Mouse (Mus musculus) hindbrain, embryonic 11.5 days (tissue): ENCODE measurements around the gene Zfp219. TPM values are rescaled to one million over a fixed set of nuclear protein-coding genes. Genes with fewer than 3 reads are reported as not detected.
"Not testable (repeated sequence)": the region's sequence is repeated elsewhere in the genome, so short reads cannot be mapped to it uniquely, and the experiment has no call there.

ENCODE experiments used
- ATAC-seq: fragments of 200-750 bp; cut with Nextera tagmentation; 2 replicates; pipeline ENCODE4 v1.8.0; 2017; ENCODE audit warnings: mild to moderate bottlenecking, moderate TSS enrichment, moderate library complexity; ENCODE audit not compliant: low FRiP score
- DNase-seq: peaks from one replicate; pipeline ENCODE4 v3.0.0-alpha.2; 2015; ENCODE audit warnings: low spot score
- H3K27ac ChIP-seq: fragments of 300-500 bp; sonication (generic); 2 replicates; pipeline ENCODE4 v1.5.1; 2014; ENCODE audit warnings: mild to moderate bottlenecking, low read depth, low read length
- H3K27me3 ChIP-seq: fragments of 300-500 bp; sonication (generic); 2 replicates; pipeline ENCODE4 v1.6.1; 2014; ENCODE audit warnings: mild to moderate bottlenecking, low read length, moderate library complexity, mixed read lengths; ENCODE audit not compliant: control insufficient read depth, insufficient read depth
- H3K36me3 ChIP-seq: fragments of 300-500 bp; sonication (generic); 2 replicates; pipeline ENCODE4 v1.6.1; 2014; ENCODE audit warnings: mild to moderate bottlenecking, low read length, moderate library complexity, mixed read lengths; ENCODE audit not compliant: control insufficient read depth, insufficient read depth
- H3K4me1 ChIP-seq: fragments of 300-500 bp; sonication (generic); replicated peaks from 2 replicates; pipeline ENCODE4 v1.6.1; 2014; ENCODE audit warnings: low read length, mixed read lengths; ENCODE audit not compliant: control insufficient read depth, insufficient read depth
- H3K4me2 ChIP-seq: fragments of 300-500 bp; sonication (generic); replicated peaks from 2 replicates; pipeline ENCODE4 v1.6.1; 2014; ENCODE audit warnings: mild to moderate bottlenecking, low read depth, low read length
- H3K4me3 ChIP-seq: fragments of 300-500 bp; sonication (generic); 2 replicates; pipeline ENCODE4 v1.5.1; 2014; ENCODE audit warnings: low read depth, low read length
- H3K9ac ChIP-seq: fragments of 300-500 bp; sonication (generic); 2 replicates; pipeline ENCODE4 v1.6.1; 2014; ENCODE audit warnings: low read depth, low read length
- H3K9me3 ChIP-seq: fragments of 300-500 bp; sonication (generic); 2 replicates; pipeline ENCODE4 v1.6.1; 2016; ENCODE audit warnings: low read length; ENCODE audit not compliant: control insufficient read depth
- WGBS: fragments of 180-500 bp; shearing (Covaris S2); extraction: QIAGEN DNeasy Blood & Tissue Kit; methylation state at CpG from one replicate; pipeline ENCODE4 v1.1.7; 2014; 5-methylcytosine and 5-hydroxymethylcytosine counted together
- polyA plus RNA-seq: library from polyadenylated mRNA; unstranded; fragments of >200 nt; fragmentation: Nextera tagmentation; extraction: Ambion mirVana; gene quantifications from 2 replicates; pipeline ENCODE4 v1.2.1, GENCODE M21; 2014

The Zfp219 gene
- polyA plus RNA-seq, result 55.3 and 67.1 TPM in 2 replicates

- 12% methylated on average over 15 of the region's 15 CpGs for WGBS
- peak; percentile 46 for ATAC-seq
- H3K4me1 ChIP-seq, result peaks cover 13% of the 10 kb centered on the region
These were observed at the start of gene Zfp219 for GRCm38 (mm10) chr14:52020486-52021137. Gene Zfp219, minus strand, starts transcription at chr14:52020733.

GRCm38 (mm10) chr14:52066135-52066534 is 45.6 kb upstream of the Zfp219 start:
- no peaks in the 10 kb centered on the region for H3K27me3 ChIP-seq
- no peaks in the 10 kb centered on the region for H3K4me1 ChIP-seq
- DNase-seq (no peak), ATAC-seq (no peak)
- no peaks in the 10 kb centered on the region for H3K36me3 ChIP-seq
- no peak overlapping the region for H3K27ac ChIP-seq
- no peaks in the 10 kb centered on the region for H3K9me3 ChIP-seq
- no peak overlapping the region for H3K4me2 ChIP-seq
- no peak overlapping the region for H3K4me3 ChIP-seq
- no peak overlapping the region for H3K9ac ChIP-seq
- 52% methylated on average over 4 of the region's 4 CpGs for WGBS

More at GRCm38 (mm10) chr14:52020486-52021137, at the start of gene Zfp219:
- H3K27ac ChIP-seq, result peak within 1 kb of the TSS; percentile 97
- H3K9me3 ChIP-seq, result no peaks in the 10 kb centered on the region
- H3K4me2 ChIP-seq, result peak within 1 kb of the TSS; percentile 60
- H3K36me3 ChIP-seq, result no peaks in the 10 kb centered on the region
- H3K9ac ChIP-seq, result peak within 1 kb of the TSS; percentile 92
- DNase-seq, result peak; percentile 73
- peak within 1 kb of the TSS; percentile 53 for H3K4me3 ChIP-seq
- no peaks in the 10 kb centered on the region for H3K27me3 ChIP-seq

GRCm38 (mm10) chr14:52061798-52062197 is 41.3 kb upstream of the Zfp219 start:
- Histone ChIP-seq H3K9ac (no peak overlapping the region), H3K4me1 (no peaks in the 10 kb centered on the region), H3K36me3 (no peaks in the 10 kb centered on the region), H3K4me2 (no peak overlapping the region), H3K4me3 (no peak overlapping the region), H3K27me3 (no peaks in the 10 kb centered on the region), H3K9me3 (no peaks in the 10 kb centered on the region), H3K27ac (no peak overlapping the region)
- DNase-seq (no peak), ATAC-seq (no peak)
- WGBS, result 85% methylated on average over 8 of the region's 8 CpGs

GRCm38 (mm10) chr14:52060800-52061199 is 40.3 kb upstream of the Zfp219 start:
- H3K27me3 ChIP-seq, result no peaks in the 10 kb centered on the region
- DNase-seq, result no peak
- H3K4me2 ChIP-seq, result no peak overlapping the region
- no peak overlapping the region for H3K9ac ChIP-seq
- no peak overlapping the region for H3K27ac ChIP-seq
- H3K9me3 ChIP-seq, result no peaks in the 10 kb centered on the region
- H3K36me3 ChIP-seq, result no peaks in the 10 kb centered on the region
- 92% methylated on average over 1 of the region's 1 CpGs for WGBS
- no peaks in the 10 kb centered on the region for H3K4me1 ChIP-seq
- ATAC-seq, result no peak
- no peak overlapping the region for H3K4me3 ChIP-seq

DNA sequence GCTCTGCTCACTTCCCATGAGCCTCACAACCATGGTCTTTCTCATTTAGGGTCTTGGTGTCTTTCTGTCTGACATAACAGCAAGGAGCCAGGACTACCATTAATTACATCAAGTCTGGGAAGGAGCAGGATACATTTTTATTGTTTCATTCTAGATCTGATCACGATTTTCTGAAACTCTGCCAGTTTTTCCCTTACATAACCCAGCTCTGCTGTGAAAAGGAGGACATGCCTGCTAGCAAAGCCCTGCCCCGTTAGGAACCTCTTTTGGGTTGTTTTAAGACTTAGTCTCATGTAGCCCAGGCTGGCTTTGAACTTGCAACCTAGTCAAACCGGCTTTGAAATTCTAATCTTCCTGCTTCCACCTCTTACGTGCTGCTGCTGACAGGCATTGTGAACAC is 39.4 kb upstream of the Zfp219 start:
- H3K4me2 ChIP-seq, result no peak overlapping the region
- WGBS, result 70% methylated on average over 4 of the region's 4 CpGs

GRCm38 (mm10) chr14:52052720-52053119 is 32.2 kb upstream of the Zfp219 start:
- H3K4me2 ChIP-seq, H3K9me3 ChIP-seq, H3K27ac ChIP-seq, H3K9ac ChIP-seq, H3K4me1 ChIP-seq, H3K27me3 ChIP-seq, DNase-seq, H3K4me3 ChIP-seq, ATAC-seq, H3K36me3 ChIP-seq: not testable (repeated sequence)
- 92% methylated on average over 3 of the region's 3 CpGs for WGBS

More for the DNA sequence above, 39.4 kb upstream of the Zfp219 start:
- Histone ChIP-seq H3K9me3 (no peaks in the 10 kb centered on the region), H3K4me3 (no peak overlapping the region), H3K4me1 (no peaks in the 10 kb centered on the region), H3K27ac (no peak overlapping the region), H3K27me3 (no peaks in the 10 kb centered on the region), H3K9ac (no peak overlapping the region), H3K36me3 (no peaks in the 10 kb centered on the region)
- DNase-seq, result no peak
- no peak for ATAC-seq

DNA sequence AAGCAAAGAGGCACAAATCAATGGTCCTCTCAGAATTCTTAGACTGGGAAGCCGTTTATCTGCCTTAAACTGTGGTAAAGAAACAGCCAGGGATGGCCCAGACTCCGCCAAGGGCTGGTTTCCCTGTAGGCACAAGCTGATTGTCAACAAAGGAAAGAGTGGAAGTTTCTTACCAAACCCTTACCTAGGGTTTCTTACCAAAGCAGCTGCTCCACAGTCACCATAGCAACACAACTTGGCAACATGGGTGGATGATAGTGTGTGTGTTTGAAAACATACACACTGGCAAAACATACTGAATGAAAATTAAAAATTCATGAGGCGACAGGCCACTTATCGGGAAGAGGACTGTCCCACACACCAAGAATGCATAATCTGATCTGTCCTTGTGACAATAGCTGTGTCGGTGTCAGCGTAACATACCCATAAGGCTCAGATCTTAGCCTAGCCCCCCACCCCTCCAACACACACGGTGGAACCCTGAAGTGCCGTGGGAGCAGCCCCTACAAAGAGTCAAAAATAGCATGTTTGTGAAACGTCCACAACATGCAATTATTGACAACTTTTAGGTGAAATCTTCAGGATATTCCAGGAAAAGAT is 25.5 kb upstream of the Zfp219 start:
- Histone ChIP-seq H3K9me3 (no peaks in the 10 kb centered on the region), H3K9ac (no peak overlapping the region), H3K4me1 (no peaks in the 10 kb centered on the region), H3K4me3 (no peak overlapping the region), H3K27ac (no peak overlapping the region), H3K27me3 (no peaks in the 10 kb centered on the region), H3K4me2 (no peak overlapping the region), H3K36me3 (no peaks in the 10 kb centered on the region)
- DNase-seq, result no peak
- peak; percentile 45; the same call in 1 of the 2 replicates for ATAC-seq
- WGBS, result 48% methylated on average over 9 of the region's 9 CpGs

GRCm38 (mm10) chr14:52044901-52045678 is 24.6 kb upstream of the Zfp219 start:
- H3K4me3 ChIP-seq, result no peak overlapping the region
- H3K4me2 ChIP-seq, result no peak overlapping the region
- no peaks in the 10 kb centered on the region for H3K4me1 ChIP-seq
- 8% methylated on average over 8 of the region's 8 CpGs for WGBS
- H3K36me3 ChIP-seq, result no peaks in the 10 kb centered on the region
- H3K27ac ChIP-seq, result no peak overlapping the region
- H3K9me3 ChIP-seq, result no peaks in the 10 kb centered on the region
- peak; percentile 44 for DNase-seq
- H3K9ac ChIP-seq, result no peak overlapping the region
- no peaks in the 10 kb centered on the region for H3K27me3 ChIP-seq
- 0 out of 2 replicates have a peak, but pooled peaks have one; percentile 64 for ATAC-seq
